ENCODE assay signal across 20 mouse cellular contexts in genomic region chr19:43607842-43608680, GRCm38 (mm10). TPM values are rescaled to one million over a fixed set of nuclear protein-coding genes. Genes with fewer than 3 reads are reported as not detected.
DNase-seq lines count a peak whose midpoint lies in the region; ATAC-seq and TF ChIP-seq lines count a peak whose summit lies in the region.
"Had no signal": no experiment of that assay in that cellular context is flagged by ENCODE, and none has a peak within 500 bp of the region (broad histone marks: within the 10 kb centered on the region; RNA-seq: fewer than 3 reads in every experiment).

No protein-coding gene starts in this region.

- no peak for ATAC-seq in hindbrain, embryonic 11.5 days (ENCODE audit: low FRiP score)
- ATAC-seq in hindbrain, postnatal 0 days, result no peak
- no peak for ATAC-seq in midbrain, embryonic 15.5 days (replicated peaks)
- ATAC-seq in granulocyte monocyte progenitor cell, adult 5-6 weeks (replicated peaks; ENCODE audit: poor library complexity, severe bottlenecking), result no peak

- H3K4me3 ChIP-seq in hindbrain, embryonic 11.5 days (ENCODE audit: low read depth, low read length), result no peak overlapping the region
- H3K4me3 ChIP-seq in hindbrain, postnatal 0 days (ENCODE audit: low read length), result no peak overlapping the region
- no peak overlapping the region for H3K4me3 ChIP-seq in midbrain, embryonic 10.5 days
- no peak overlapping the region for H3K4me3 ChIP-seq in midbrain, embryonic 15.5 days
- H3K4me3 ChIP-seq: hindbrain, embryonic 10.5 days; liver, embryonic 15.5 days; neural tube, embryonic 15.5 days had no signal

- H3K4me1 ChIP-seq in hindbrain, embryonic 11.5 days (replicated peaks; ENCODE audit: control insufficient read depth, insufficient read depth, low read length), result peaks cover 11% of the 10 kb centered on the region
- H3K4me1 ChIP-seq in hindbrain, postnatal 0 days (ENCODE audit: insufficient read depth, low read length), result no peaks in the 10 kb centered on the region
- peaks cover 44% of the 10 kb centered on the region for H3K4me1 ChIP-seq in midbrain, embryonic 10.5 days
- H3K4me1 ChIP-seq in midbrain, embryonic 15.5 days, result no peaks in the 10 kb centered on the region

- no peaks in the 10 kb centered on the region for H3K9me3 ChIP-seq in hindbrain, embryonic 11.5 days (ENCODE audit: control insufficient read depth, low read length)
- H3K9me3 ChIP-seq in hindbrain, postnatal 0 days (ENCODE audit: low read length), result no peaks in the 10 kb centered on the region
- no peaks in the 10 kb centered on the region for H3K9me3 ChIP-seq in midbrain, embryonic 10.5 days (replicated peaks)
- no peaks in the 10 kb centered on the region for H3K9me3 ChIP-seq in midbrain, embryonic 15.5 days
- H3K9me3 ChIP-seq: G1E; hindbrain, embryonic 10.5 days; liver, embryonic 15.5 days; neural tube, embryonic 15.5 days had no signal

- WGBS in hindbrain, embryonic 11.5 days, result 3% methylated on average over 11 of the region's 11 CpGs
- 3% methylated on average over 11 of the region's 11 CpGs for WGBS in hindbrain, postnatal 0 days
- WGBS in midbrain, embryonic 10.5 days, result 2% methylated on average over 11 of the region's 11 CpGs
- 2% methylated on average over 11 of the region's 11 CpGs for WGBS in midbrain, embryonic 15.5 days

- DNase-seq in hindbrain, embryonic 11.5 days (ENCODE audit: low spot score), result peak; percentile 58
- no peak for DNase-seq in hindbrain, postnatal 0 days (ENCODE audit: low spot score)
- DNase-seq in midbrain, embryonic 10.5 days (ENCODE audit: low spot score), result peak; percentile 18
- peak; percentile 26 for DNase-seq in fibroblast of lung, adult 2 months (ENCODE audit: low read depth)
- peak; percentile 33 for DNase-seq in splenic B cell, adult 2 months (ENCODE audit: low read depth, low spot score)
- DNase-seq: adrenal gland, postnatal 25 days; gastrocnemius, postnatal 36 days; kidney, adult 9 months; lung, postnatal 4 days; spleen, adult 18-20 months; thymus, adult 18-20 months had no signal

- H3K4me2 ChIP-seq in hindbrain, embryonic 11.5 days (replicated peaks; ENCODE audit: low read depth, low read length), result no peak overlapping the region
- no peak overlapping the region for H3K4me2 ChIP-seq in hindbrain, postnatal 0 days (ENCODE audit: low read depth, low read length)
- H3K4me2 ChIP-seq in midbrain, embryonic 15.5 days, result no peak overlapping the region
- H3K4me2 ChIP-seq: liver, embryonic 15.5 days; neural tube, embryonic 15.5 days had no signal

- H3K36me3 ChIP-seq in hindbrain, embryonic 11.5 days (ENCODE audit: control insufficient read depth, insufficient read depth, low read length), result no peaks in the 10 kb centered on the region
- H3K36me3 ChIP-seq in hindbrain, postnatal 0 days (ENCODE audit: insufficient read depth, low read length), result no peaks in the 10 kb centered on the region
- no peaks in the 10 kb centered on the region for H3K36me3 ChIP-seq in midbrain, embryonic 10.5 days
- H3K36me3 ChIP-seq in midbrain, embryonic 15.5 days (replicated peaks), result no peaks in the 10 kb centered on the region
- H3K36me3 ChIP-seq in splenic B cell, adult 2 months (ENCODE audit: control insufficient read depth, insufficient read depth, low read length, poor library complexity, severe bottlenecking), result no peaks in the 10 kb centered on the region
- H3K36me3 ChIP-seq: G1E; hindbrain, embryonic 10.5 days; liver, embryonic 15.5 days; neural tube, embryonic 15.5 days had no signal

- no peak overlapping the region for H3K9ac ChIP-seq in hindbrain, embryonic 11.5 days (ENCODE audit: low read depth, low read length)
- no peak overlapping the region for H3K9ac ChIP-seq in hindbrain, postnatal 0 days (replicated peaks; ENCODE audit: low read length)
- no peak overlapping the region for H3K9ac ChIP-seq in midbrain, embryonic 15.5 days
- H3K9ac ChIP-seq: liver, embryonic 15.5 days; neural tube, embryonic 15.5 days had no signal

- no peak for TF ChIP-seq CTCF in hindbrain, postnatal 0 days (IDR thresholded peaks at IDR 0.05; ENCODE audit: low read depth)

- H3K27me3 ChIP-seq in hindbrain, embryonic 11.5 days (ENCODE audit: control insufficient read depth, insufficient read depth, low read length), result peaks cover 90% of the 10 kb centered on the region
- H3K27me3 ChIP-seq in hindbrain, postnatal 0 days (ENCODE audit: insufficient read depth, low read length), result peaks cover 86% of the 10 kb centered on the region
- H3K27me3 ChIP-seq in midbrain, embryonic 10.5 days (ENCODE audit: low read depth, poor library complexity, severe bottlenecking), result peaks cover 100% of the 10 kb centered on the region
- H3K27me3 ChIP-seq in midbrain, embryonic 15.5 days (replicated peaks), result peaks cover 88% of the 10 kb centered on the region
- peaks cover 2% of the 10 kb centered on the region; the same call in 1 of the 2 replicates for H3K27me3 ChIP-seq in splenic B cell, adult 2 months (ENCODE audit: control insufficient read depth, insufficient read depth, low read length, poor library complexity, severe bottlenecking)

- no peak overlapping the region for H3K27ac ChIP-seq in hindbrain, embryonic 11.5 days (ENCODE audit: low read depth, low read length)
- H3K27ac ChIP-seq in hindbrain, postnatal 0 days, result no peak overlapping the region
- no peak overlapping the region for H3K27ac ChIP-seq in midbrain, embryonic 10.5 days (replicated peaks)
- H3K27ac ChIP-seq in midbrain, embryonic 15.5 days, result no peak overlapping the region
- H3K27ac ChIP-seq: hindbrain, embryonic 10.5 days; liver, embryonic 15.5 days; neural tube, embryonic 15.5 days had no signal

RNA-seq across cellular contexts. Expression of gene Nkx2-3, which starts 4.1 kb away (rescaled TPM):
- polyA plus RNA-seq in hindbrain, embryonic 11.5 days (2014; fragmentation: Nextera tagmentation; extraction: Ambion mirVana), result 0.20 and 0.38 TPM in 2 replicates
- total RNA-seq in hindbrain, postnatal 0 days (2014; rRNA removed), result not detected in 2 replicates
- not detected in 2 replicates for polyA plus RNA-seq in hindbrain, postnatal 0 days (2015; fragmentation: Nextera tagmentation; extraction: Ambion mirVana)
- 0.21 and 0.42 TPM in 2 replicates for polyA plus RNA-seq in midbrain, embryonic 10.5 days (2016; fragmentation: Nextera tagmentation; extraction: Ambion mirVana)
- polyA plus RNA-seq in midbrain, embryonic 15.5 days (2015; fragmentation: Nextera tagmentation; extraction: Ambion mirVana), result 0.40 and 0.98 TPM in 2 replicates
- not detected in 2 replicates for total RNA-seq in granulocyte monocyte progenitor cell, adult 5-6 weeks (2014; fragmentation: Nextera tagmentation)
- not detected in 2 replicates for total RNA-seq in granulocyte monocyte progenitor cell, adult 5-6 weeks (2017)
- total RNA-seq: adrenal gland, postnatal 25 days; gastrocnemius, postnatal 36 days; layer of hippocampus, postnatal 25 days; left cerebral cortex, postnatal 25 days had no signal
- polyA plus RNA-seq: G1E; heart, embryonic 14.5 days; neural tube, embryonic 15.5 days had no signal
